Mouse (Mus musculus) cerebellum, adult 9-11 months (tissue): ENCODE results near the gene Npas3.

ENCODE experiments used
- DNase-seq: peaks from one replicate; pipeline ENCODE4 v3.0.0; 2022

Gene Npas3

GRCm38 (mm10) chr12:53421701-53422100 is 173.2 kb downstream of the Npas3 start:
- DNase-seq = no peak

- no peak for DNase-seq
Measured at GRCm38 (mm10) chr12:53423631-53424030, 175.2 kb downstream of the Npas3 start.

GRCm38 (mm10) chr12:53426006-53426405 is 177.5 kb downstream of the Npas3 start:
- DNase-seq = no peak

- DNase-seq = no peak
Measured at GRCm38 (mm10) chr12:53427153-53427552, 178.7 kb downstream of the Npas3 start.

- DNase-seq = no peak
Measured at GRCm38 (mm10) chr12:53442029-53442428, 193.6 kb downstream of the Npas3 start.

- DNase-seq = no peak
Measured at GRCm38 (mm10) chr12:53447469-53447868, 199.0 kb downstream of the Npas3 start.

- peak; percentile 4 for DNase-seq
Measured at GRCm38 (mm10) chr12:53448040-53448439, 199.6 kb downstream of the Npas3 start.

GRCm38 (mm10) chr12:53467549-53467948 is 219.1 kb downstream of the Npas3 start:
- DNase-seq = no peak

GRCm38 (mm10) chr12:53474486-53474885 is 226.0 kb downstream of the Npas3 start:
- no peak for DNase-seq

- DNase-seq = no peak
Measured at GRCm38 (mm10) chr12:53484924-53485323, 236.4 kb downstream of the Npas3 start.

- no peak for DNase-seq
Measured at GRCm38 (mm10) chr12:53496386-53496785, 247.9 kb downstream of the Npas3 start.

- no peak for DNase-seq
Measured at GRCm38 (mm10) chr12:53514885-53515284, 266.4 kb downstream of the Npas3 start.

- DNase-seq = no peak
Measured at GRCm38 (mm10) chr12:53519556-53519955, 271.1 kb downstream of the Npas3 start.

- no peak for DNase-seq
Measured at GRCm38 (mm10) chr12:53522631-53523030, 274.2 kb downstream of the Npas3 start.

GRCm38 (mm10) chr12:53527046-53527445 is 278.6 kb downstream of the Npas3 start:
- DNase-seq = no peak

GRCm38 (mm10) chr12:53529345-53529744 is 280.9 kb downstream of the Npas3 start:
- DNase-seq = no peak

GRCm38 (mm10) chr12:53536816-53537215 is 288.3 kb downstream of the Npas3 start:
- DNase-seq = no peak

GRCm38 (mm10) chr12:53556359-53556758 is 307.9 kb downstream of the Npas3 start:
- DNase-seq = no peak

GRCm38 (mm10) chr12:53558259-53558658 is 309.8 kb downstream of the Npas3 start:
- no peak for DNase-seq

GRCm38 (mm10) chr12:53566712-53567387 is 318.4 kb downstream of the Npas3 start:
- DNase-seq = no peak

- no peak for DNase-seq
Measured at GRCm38 (mm10) chr12:53581181-53581580, 332.7 kb downstream of the Npas3 start.

GRCm38 (mm10) chr12:53587249-53587648 is 338.8 kb downstream of the Npas3 start:
- DNase-seq = no peak

- peak; percentile 24 for DNase-seq
Measured at GRCm38 (mm10) chr12:53587691-53588504, 339.4 kb downstream of the Npas3 start.

GRCm38 (mm10) chr12:53589446-53589961 is 341.0 kb downstream of the Npas3 start:
- DNase-seq = no peak
